Mouse (Mus musculus): ENCODE data around the gene Egfl6. TPM values are rescaled to one million over a fixed set of nuclear protein-coding genes. Genes with fewer than 3 reads are reported as not detected.
"Not testable (repeated sequence)": the region's sequence is repeated elsewhere in the genome, so short reads cannot be mapped to it uniquely, and the experiment has no call there.

Gene Egfl6
- polyA plus RNA-seq, 1 experiment from 2014 or later: 5.2 TPM

DNA sequence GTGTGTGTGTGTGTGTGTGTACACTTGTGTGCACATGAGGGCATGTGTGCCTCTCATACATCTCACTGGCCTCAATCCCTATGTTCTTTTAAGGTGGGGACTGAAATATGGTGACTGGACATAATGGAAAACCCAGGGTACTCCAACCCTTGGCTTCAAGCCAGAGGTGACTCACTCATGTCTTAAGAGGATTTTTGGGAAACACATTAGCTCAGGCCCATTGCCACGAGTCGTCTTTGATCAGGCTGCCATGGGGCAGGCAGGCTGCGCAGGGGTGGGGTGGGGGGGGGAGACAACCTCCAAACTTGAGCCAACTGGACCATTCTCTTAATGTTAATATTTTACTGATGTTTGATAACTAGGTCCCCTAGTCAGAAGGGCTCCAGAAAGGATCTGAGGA lies 26.2 kb downstream of the Egfl6 start:
- Histone ChIP-seq H3K4me2 (replicated peaks) (no peak overlapping the region), H3K9me3 (no peaks in the 10 kb centered on the region), H3K27me3 (replicated peaks) (no peaks in the 10 kb centered on the region), H3K4me3 (replicated peaks) (no peak overlapping the region), H3K36me3 (no peaks in the 10 kb centered on the region), H3K4me1 (replicated peaks) (no peaks in the 10 kb centered on the region), H3K27ac (no peak overlapping the region), H3K9ac (no peak overlapping the region)
- no peak for ATAC-seq
- WGBS: 65% methylated on average over 3 of the region's 3 CpGs

DNA sequence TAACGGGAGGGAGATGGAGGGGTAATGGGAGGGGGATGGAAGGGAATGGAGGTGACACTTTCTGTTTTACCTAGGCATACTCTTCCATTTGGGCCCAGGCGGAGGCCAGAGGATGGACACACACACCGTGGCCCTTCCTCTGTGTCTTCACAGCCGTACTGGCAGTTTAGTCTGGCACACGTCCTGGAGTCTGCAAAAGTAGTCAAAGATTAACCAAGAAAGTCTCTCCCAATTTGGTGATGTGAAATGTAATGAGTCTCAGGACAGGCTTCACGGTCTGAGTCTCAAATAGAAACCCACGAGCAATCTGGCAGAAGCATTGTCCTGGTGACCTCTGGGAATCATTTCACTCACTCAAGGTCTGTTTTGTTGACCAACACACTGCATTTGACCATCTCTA lies 33.2 kb downstream of the Egfl6 start:
- H3K9me3 ChIP-seq: no peaks in the 10 kb centered on the region
- ATAC-seq: no peak
- no peak overlapping the region for H3K27ac ChIP-seq
- H3K36me3 ChIP-seq: no peaks in the 10 kb centered on the region
- WGBS: 69% methylated on average over 7 of the region's 7 CpGs
- no peak overlapping the region for H3K9ac ChIP-seq
- no peak overlapping the region for H3K4me2 ChIP-seq (replicated peaks)
- H3K4me1 ChIP-seq (replicated peaks): no peaks in the 10 kb centered on the region
- no peak overlapping the region for H3K4me3 ChIP-seq (replicated peaks)
- H3K27me3 ChIP-seq (replicated peaks): no peaks in the 10 kb centered on the region; the same call in 1 of the 2 replicates

DNA sequence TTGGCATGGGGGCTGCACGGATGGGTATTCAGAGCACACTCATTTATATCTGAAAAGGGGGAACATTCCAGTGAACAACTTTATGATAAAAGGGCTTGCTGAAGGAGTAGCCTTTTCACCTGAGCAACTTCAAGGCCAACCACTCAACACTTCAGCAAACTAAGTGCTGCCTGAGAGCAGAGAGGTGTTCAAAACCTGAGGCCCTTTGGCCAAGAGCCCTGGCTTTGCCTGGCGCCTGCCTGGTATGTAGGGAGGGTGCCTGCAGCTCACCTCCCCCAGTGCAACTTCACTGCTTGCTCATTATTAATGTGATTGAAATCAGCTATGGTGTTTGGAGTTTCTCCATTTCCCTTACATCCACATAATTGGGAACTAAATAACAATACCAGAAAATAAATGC lies 39.0 kb downstream of the Egfl6 start:
- H3K9ac ChIP-seq: no peak overlapping the region
- H3K4me3 ChIP-seq (replicated peaks): no peak overlapping the region
- no peak overlapping the region for H3K4me2 ChIP-seq (replicated peaks)
- no peak for ATAC-seq
- WGBS: 72% methylated on average over 2 of the region's 2 CpGs
- H3K4me1 ChIP-seq (replicated peaks): no peaks in the 10 kb centered on the region
- H3K27ac ChIP-seq: no peak overlapping the region
- no peaks in the 10 kb centered on the region for H3K36me3 ChIP-seq
- H3K9me3 ChIP-seq: no peaks in the 10 kb centered on the region
- H3K27me3 ChIP-seq (replicated peaks): no peaks in the 10 kb centered on the region; the same call in 1 of the 2 replicates

DNA sequence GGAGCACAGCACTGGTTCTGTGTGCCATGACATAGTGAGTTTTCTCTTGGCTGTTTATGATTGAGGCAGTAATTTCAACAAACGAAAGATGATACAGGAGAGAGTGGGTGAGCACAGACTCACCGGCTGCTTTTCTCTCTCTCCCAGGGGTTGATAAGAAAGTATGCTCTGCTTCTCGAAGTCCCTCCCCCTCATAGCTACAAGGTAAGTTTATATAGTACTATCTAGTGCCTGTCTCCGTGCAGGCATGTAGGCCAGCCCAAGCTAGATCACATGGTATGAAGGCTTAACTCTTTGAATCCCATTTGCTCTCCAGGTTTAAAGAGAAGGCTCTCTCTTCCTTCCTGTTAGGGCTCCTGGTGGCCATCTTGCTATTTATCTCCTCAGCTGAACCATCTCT lies 50.4 kb downstream of the Egfl6 start:
- no peak overlapping the region for H3K4me2 ChIP-seq (replicated peaks)
- WGBS: 38% methylated on average over 4 of the region's 4 CpGs
- ATAC-seq: peak; percentile 51

DNA sequence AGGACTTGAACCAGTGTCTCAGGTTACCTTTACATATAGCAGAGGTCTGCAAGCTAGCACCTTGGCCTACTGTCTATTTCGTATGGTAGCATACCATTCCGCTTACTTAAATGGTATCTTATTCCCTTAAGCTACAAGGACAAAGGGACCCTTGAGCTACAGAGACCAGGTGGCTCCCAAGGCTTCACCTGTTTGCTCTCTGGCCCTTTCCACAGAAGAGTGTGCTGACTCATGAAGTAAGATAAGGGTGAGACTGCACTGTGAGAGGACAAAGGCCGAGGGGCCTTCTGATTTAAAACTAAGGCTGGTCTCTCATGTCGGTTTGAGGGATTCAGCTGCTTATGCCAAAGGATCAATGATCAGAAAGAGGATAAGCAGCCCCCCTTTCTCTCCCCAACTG lies 52.1 kb downstream of the Egfl6 start:
- no peak overlapping the region for H3K9ac ChIP-seq

More for the DNA sequence above, 50.4 kb downstream of the Egfl6 start:
- no peak overlapping the region for H3K9ac ChIP-seq
- no peaks in the 10 kb centered on the region for H3K4me1 ChIP-seq (replicated peaks)
- H3K9me3 ChIP-seq: no peaks in the 10 kb centered on the region
- no peak overlapping the region for H3K4me3 ChIP-seq (replicated peaks)
- H3K27me3 ChIP-seq (replicated peaks): no peaks in the 10 kb centered on the region
- H3K27ac ChIP-seq: no peak overlapping the region
- H3K36me3 ChIP-seq: no peaks in the 10 kb centered on the region

DNA sequence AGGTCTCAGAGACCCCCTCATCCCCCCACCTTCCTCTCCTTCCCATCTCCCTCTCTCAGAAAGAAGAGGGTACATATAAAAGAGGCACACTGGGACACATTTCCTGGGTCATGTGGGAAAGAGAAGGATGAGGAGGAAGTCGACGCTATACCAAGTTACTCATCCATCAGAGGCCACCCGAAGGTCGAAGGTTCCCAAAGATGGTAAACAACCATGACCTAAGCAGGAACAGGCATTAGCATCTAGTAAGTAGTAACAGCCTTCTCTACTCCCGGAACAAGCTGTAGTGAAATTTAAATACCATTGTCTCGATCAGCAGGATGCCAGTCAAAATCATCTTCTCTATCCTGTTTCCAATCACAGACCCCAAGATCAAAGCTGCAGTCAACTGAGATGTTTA lies 53.8 kb downstream of the Egfl6 start:
- H3K27ac ChIP-seq: no peak overlapping the region
- no peaks in the 10 kb centered on the region for H3K9me3 ChIP-seq
- H3K9ac ChIP-seq: no peak overlapping the region
- no peak overlapping the region for H3K4me2 ChIP-seq (replicated peaks)
- no peaks in the 10 kb centered on the region for H3K36me3 ChIP-seq
- H3K4me1 ChIP-seq (replicated peaks): no peaks in the 10 kb centered on the region
- ATAC-seq: no peak
- no peaks in the 10 kb centered on the region for H3K27me3 ChIP-seq (replicated peaks)
- WGBS: 32% methylated on average over 6 of the region's 6 CpGs
- no peak overlapping the region for H3K4me3 ChIP-seq (replicated peaks)

More for the DNA sequence above, 52.1 kb downstream of the Egfl6 start:
- no peak overlapping the region for H3K4me3 ChIP-seq (replicated peaks)
- H3K36me3 ChIP-seq: no peaks in the 10 kb centered on the region
- no peaks in the 10 kb centered on the region for H3K27me3 ChIP-seq (replicated peaks)
- ATAC-seq: peak; percentile 94
- WGBS: 79% methylated on average over 4 of the region's 4 CpGs
- H3K4me2 ChIP-seq (replicated peaks): no peak overlapping the region
- H3K9me3 ChIP-seq: no peaks in the 10 kb centered on the region
- no peak overlapping the region for H3K27ac ChIP-seq
- no peaks in the 10 kb centered on the region for H3K4me1 ChIP-seq (replicated peaks)

DNA sequence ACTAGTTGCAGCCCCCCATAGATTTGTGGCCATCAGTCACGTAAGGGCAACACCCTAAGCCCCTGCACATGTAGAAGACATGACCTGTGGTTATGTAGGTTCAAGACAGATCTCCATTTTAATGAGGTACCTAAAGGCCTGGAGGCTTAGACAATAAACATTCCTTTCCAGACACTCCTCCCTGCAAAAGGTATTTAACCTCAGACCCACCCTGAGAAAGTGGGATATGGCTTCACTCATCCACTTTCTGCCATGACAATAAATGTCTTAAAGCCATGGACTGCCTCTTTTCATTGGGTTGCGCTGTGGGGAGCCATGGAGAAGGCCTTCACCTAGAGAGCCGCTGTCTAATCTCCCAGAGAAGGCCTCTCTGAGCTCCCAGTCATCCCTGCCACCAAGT lies 57.4 kb downstream of the Egfl6 start:
- no peak overlapping the region for H3K27ac ChIP-seq
- 87% methylated on average over 3 of the region's 3 CpGs for WGBS
- H3K27me3 ChIP-seq (replicated peaks): no peaks in the 10 kb centered on the region
- no peaks in the 10 kb centered on the region for H3K4me1 ChIP-seq (replicated peaks)
- H3K4me2 ChIP-seq (replicated peaks): no peak overlapping the region
- ATAC-seq: no peak
- H3K36me3 ChIP-seq: no peaks in the 10 kb centered on the region
- H3K9ac ChIP-seq: no peak overlapping the region
- no peak overlapping the region for H3K4me3 ChIP-seq (replicated peaks)
- no peaks in the 10 kb centered on the region for H3K9me3 ChIP-seq

DNA sequence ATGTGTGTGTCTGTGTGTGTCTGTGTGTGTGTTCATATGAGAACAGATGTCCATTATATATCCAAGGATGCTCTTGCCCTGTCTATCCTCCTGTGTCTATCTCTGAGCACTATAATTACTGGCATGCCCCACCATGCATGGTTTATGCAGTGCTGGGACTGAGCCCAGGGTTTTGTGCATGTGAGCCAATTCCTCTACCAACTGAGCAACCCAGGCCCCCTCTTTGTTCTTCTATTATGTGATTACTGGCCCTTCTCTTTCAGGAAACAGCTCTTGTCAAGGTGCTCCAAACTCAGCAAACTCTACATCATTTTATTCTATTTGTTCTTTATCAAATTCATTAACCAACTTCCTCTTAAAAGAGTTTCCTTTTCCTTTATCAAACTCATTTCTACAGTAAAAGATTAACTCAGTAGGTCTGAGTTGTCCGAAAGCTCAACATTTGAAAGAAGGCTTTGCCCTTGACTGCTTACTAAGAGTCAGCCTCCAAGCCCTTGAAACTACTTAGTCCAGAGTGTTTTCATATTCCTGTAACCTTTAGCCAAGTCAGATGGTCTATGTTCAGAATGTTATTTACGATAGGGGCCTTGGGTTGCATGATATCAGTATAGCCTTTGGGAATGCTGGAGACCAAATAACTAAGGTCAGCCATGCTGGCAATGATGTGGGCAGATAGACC lies 59.7 kb downstream of the Egfl6 start:
- H3K9ac ChIP-seq: no peak overlapping the region
- H3K4me3 ChIP-seq (replicated peaks): no peak overlapping the region
- H3K4me2 ChIP-seq (replicated peaks): no peak overlapping the region
- H3K27ac ChIP-seq: no peak overlapping the region
- no peaks in the 10 kb centered on the region for H3K27me3 ChIP-seq (replicated peaks)
- 75% methylated on average over 2 of the region's 2 CpGs for WGBS
- H3K9me3 ChIP-seq: no peaks in the 10 kb centered on the region
- H3K4me1 ChIP-seq (replicated peaks): no peaks in the 10 kb centered on the region
- no peaks in the 10 kb centered on the region for H3K36me3 ChIP-seq
- ATAC-seq: peak; percentile 68; the same call in 1 of the 2 replicates

DNA sequence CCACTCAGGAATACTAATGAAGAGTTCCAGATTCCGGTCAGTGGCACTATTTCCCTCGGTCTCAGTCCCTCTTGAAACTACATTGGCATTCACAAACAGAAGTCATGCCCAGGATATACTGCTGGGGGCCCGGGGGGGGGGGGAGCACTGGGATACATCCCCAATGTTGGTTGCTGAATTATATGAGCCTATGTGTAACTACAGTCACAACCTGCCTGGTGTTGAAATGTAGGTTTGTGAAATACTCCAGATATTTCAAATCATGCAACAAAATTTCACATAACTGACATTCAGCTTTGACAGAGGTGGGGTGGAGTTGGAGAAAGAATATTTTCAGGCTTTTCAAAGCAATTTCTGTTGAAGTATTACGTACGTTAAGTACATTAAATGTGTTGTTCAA lies 64.7 kb downstream of the Egfl6 start:
- Histone ChIP-seq H3K9ac (no peak overlapping the region), H3K36me3 (no peaks in the 10 kb centered on the region), H3K27ac (no peak overlapping the region), H3K27me3 (replicated peaks) (no peaks in the 10 kb centered on the region), H3K4me2 (replicated peaks) (no peak overlapping the region), H3K4me3 (replicated peaks) (no peak overlapping the region), H3K9me3 (no peaks in the 10 kb centered on the region), H3K4me1 (replicated peaks) (no peaks in the 10 kb centered on the region)
- WGBS: 84% methylated on average over 5 of the region's 5 CpGs
- no peak for ATAC-seq

DNA sequence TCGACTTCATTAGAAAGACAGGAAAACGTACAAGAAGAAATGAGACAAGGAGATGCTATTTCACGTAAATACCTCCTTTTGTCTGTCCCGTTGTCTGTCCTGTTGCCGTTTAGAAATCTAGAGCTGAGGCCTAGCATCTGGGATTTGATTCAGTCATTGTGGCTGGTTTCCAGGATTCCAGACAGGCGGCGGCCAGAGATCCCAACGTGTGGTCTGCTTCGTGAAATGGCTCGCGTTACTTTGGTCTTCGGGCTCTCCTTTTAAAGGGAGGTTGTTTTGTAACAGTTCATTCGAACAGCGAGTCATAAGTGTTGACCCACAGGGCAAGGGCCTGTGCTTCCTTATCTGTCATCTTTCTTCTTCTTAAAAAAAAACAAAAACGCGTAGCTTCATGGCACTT lies 67.2 kb downstream of the Egfl6 start, which contains the start of gene Tceanc:
Tceanc (minus strand) TSS at position 223 of the 400 bp plus-strand sequence.
- H3K27me3 ChIP-seq (replicated peaks): no peaks in the 10 kb centered on the region
- H3K9me3 ChIP-seq: no peaks in the 10 kb centered on the region
- 60% methylated on average over 16 of the region's 16 CpGs for WGBS
- no peak within 1 kb of the TSS for H3K4me3 ChIP-seq (replicated peaks)
- H3K27ac ChIP-seq: no peak within 1 kb of the TSS
- no peak within 1 kb of the TSS for H3K4me2 ChIP-seq (replicated peaks)
- H3K9ac ChIP-seq: no peak within 1 kb of the TSS
- no peak for ATAC-seq
- H3K36me3 ChIP-seq: no peaks in the 10 kb centered on the region
- H3K4me1 ChIP-seq (replicated peaks): no peaks in the 10 kb centered on the region

DNA sequence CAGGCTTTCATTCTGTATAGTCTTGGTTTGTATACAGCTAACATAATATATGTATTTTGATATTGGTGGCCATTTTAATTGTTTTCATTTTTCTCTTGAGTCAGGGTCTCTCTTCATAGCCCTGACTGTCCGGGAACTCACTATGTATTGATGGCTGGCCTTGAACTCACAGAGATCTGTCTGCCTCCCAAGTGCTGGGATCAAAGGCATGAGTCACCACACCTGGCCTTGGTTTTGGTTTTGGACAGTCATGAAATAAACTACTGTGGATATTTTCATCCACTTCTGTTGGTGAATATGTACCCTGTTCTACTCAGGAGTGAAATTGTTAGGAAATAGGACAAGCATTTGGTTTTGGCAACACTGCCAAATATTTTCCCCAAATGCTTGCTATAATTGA lies 68.9 kb downstream of the Egfl6 start:
- H3K4me3 ChIP-seq (replicated peaks): no peak overlapping the region
- H3K9me3 ChIP-seq: no peaks in the 10 kb centered on the region
- WGBS: 88% methylated on average over 1 of the region's 1 CpGs
- H3K4me1 ChIP-seq (replicated peaks): no peaks in the 10 kb centered on the region
- no peaks in the 10 kb centered on the region for H3K36me3 ChIP-seq
- H3K27me3 ChIP-seq (replicated peaks): no peaks in the 10 kb centered on the region
- H3K27ac ChIP-seq: no peak overlapping the region
- H3K4me2 ChIP-seq (replicated peaks): no peak overlapping the region
- ATAC-seq: no peak
- H3K9ac ChIP-seq: no peak overlapping the region

DNA sequence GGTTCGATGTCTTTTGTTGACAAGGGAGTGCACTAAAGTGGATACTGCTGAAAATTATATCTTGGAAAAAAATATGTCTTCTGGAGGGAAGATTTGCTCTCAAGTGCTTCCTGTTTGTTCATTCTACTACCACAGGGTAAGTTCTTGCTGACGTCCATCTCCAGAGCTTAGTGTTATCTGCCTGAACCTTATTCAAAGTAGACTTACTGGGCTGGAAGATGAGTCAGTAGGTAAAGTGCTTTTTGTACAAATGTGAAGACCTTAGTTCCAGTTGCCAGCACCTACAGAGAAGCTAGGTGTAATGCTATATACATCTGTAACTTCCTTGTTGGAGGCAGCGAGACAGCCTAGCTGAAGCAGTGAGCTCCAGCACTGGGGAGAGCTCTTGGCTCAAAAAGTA lies 69.6 kb downstream of the Egfl6 start:
- Histone ChIP-seq H3K4me3 (replicated peaks) (no peak overlapping the region), H3K27ac (no peak overlapping the region), H3K4me2 (replicated peaks) (no peak overlapping the region), H3K27me3 (replicated peaks) (no peaks in the 10 kb centered on the region), H3K4me1 (replicated peaks) (no peaks in the 10 kb centered on the region), H3K36me3 (no peaks in the 10 kb centered on the region), H3K9me3 (no peaks in the 10 kb centered on the region), H3K9ac (no peak overlapping the region)
- ATAC-seq: no peak
- 89% methylated on average over 3 of the region's 3 CpGs for WGBS

DNA sequence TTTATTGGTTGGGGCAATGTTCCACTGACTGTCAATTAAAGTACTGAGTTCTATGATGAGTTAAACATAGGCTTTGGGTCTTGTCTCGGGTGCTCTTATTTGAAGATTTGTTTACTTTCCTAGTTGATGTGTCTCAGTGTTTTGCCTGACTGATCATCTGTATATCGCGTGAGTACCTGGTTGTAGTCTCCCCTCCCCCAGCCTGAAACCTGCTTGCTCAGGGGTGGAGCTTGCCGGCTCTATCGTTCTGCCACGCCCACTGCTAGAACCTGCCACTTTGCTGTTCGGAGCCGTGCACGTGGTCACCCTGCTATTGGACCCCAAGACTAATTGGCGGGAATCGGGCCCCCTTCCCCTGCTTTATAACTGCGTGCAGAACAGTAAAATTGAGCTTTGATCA lies 71.5 kb downstream of the Egfl6 start:
- H3K4me3 ChIP-seq (replicated peaks); H3K27ac ChIP-seq; H3K27me3 ChIP-seq (replicated peaks); H3K9me3 ChIP-seq; H3K4me1 ChIP-seq (replicated peaks); H3K36me3 ChIP-seq; H3K9ac ChIP-seq; ATAC-seq: not testable (repeated sequence)
- H3K4me2 ChIP-seq (replicated peaks): peak overlapping the region; percentile 22; the same call in 1 of the 2 replicates
- 30% methylated on average over 12 of the region's 12 CpGs for WGBS
